Mouse (Mus musculus): ENCODE measurements around the gene Micu2. TPM values are rescaled to one million over a fixed set of nuclear protein-coding genes. Genes with fewer than 3 reads are reported as not detected.

The Micu2 gene
- total and polyA plus RNA-seq, 2 experiments from 2014 or later = 43.5 to 69.1 TPM

- H3K36me3 ChIP-seq (ENCODE audit: insufficient read depth, low read length) = no peaks in the 10 kb centered on the region
- no peaks in the 10 kb centered on the region for H3K27me3 ChIP-seq (ENCODE audit: insufficient read depth, low read length)
- ATAC-seq (no peak), DNase-seq (ENCODE audit: low spot score) (no peak)
- no peaks in the 10 kb centered on the region for H3K4me1 ChIP-seq (ENCODE audit: insufficient read depth, low read length)
- no peak overlapping the region for H3K4me2 ChIP-seq (ENCODE audit: low read depth, low read length)
- H3K4me3 ChIP-seq (ENCODE audit: low read length) = no peak overlapping the region
- no peaks in the 10 kb centered on the region for H3K9me3 ChIP-seq (ENCODE audit: low read length)
- H3K27ac ChIP-seq = no peak overlapping the region
- TF ChIP-seq CTCF (IDR thresholded peaks at IDR 0.05; ENCODE audit: low read depth) = no peak
- WGBS = 25% methylated on average over 7 of the region's 7 CpGs
- H3K9ac ChIP-seq (replicated peaks; ENCODE audit: low read length) = no peak overlapping the region
Measured at GRCm38 (mm10) chr14:57982450-57982849, 16.6 kb downstream of the Micu2 start.

- no peak for TF ChIP-seq CTCF (IDR thresholded peaks at IDR 0.05; ENCODE audit: low read depth)
- H3K27me3 ChIP-seq (ENCODE audit: insufficient read depth, low read length) = no peaks in the 10 kb centered on the region
- H3K4me3 ChIP-seq (ENCODE audit: low read length) = no peak overlapping the region
- H3K27ac ChIP-seq = 0 out of 2 replicates have a peak overlapping the region, but pooled peaks have one; percentile 34
- H3K4me1 ChIP-seq (ENCODE audit: insufficient read depth, low read length) = no peaks in the 10 kb centered on the region
- DNase-seq (ENCODE audit: low spot score) = peak; percentile 23
- H3K4me2 ChIP-seq (ENCODE audit: low read depth, low read length) = no peak overlapping the region; the same call in 1 of the 2 replicates
- peak; percentile 55; the same call in 1 of the 2 replicates for ATAC-seq
- H3K9me3 ChIP-seq (ENCODE audit: low read length) = no peaks in the 10 kb centered on the region
- WGBS = 40% methylated on average over 14 of the region's 14 CpGs
- H3K9ac ChIP-seq (replicated peaks; ENCODE audit: low read length) = no peak overlapping the region
- no peaks in the 10 kb centered on the region for H3K36me3 ChIP-seq (ENCODE audit: insufficient read depth, low read length)
Measured at GRCm38 (mm10) chr14:57981720-57982418, 17.2 kb downstream of the Micu2 start.

GRCm38 (mm10) chr14:57980776-57981175 is 18.3 kb downstream of the Micu2 start:
- Histone ChIP-seq H3K9me3 (ENCODE audit: low read length) (no peaks in the 10 kb centered on the region), H3K4me1 (ENCODE audit: insufficient read depth, low read length) (no peaks in the 10 kb centered on the region), H3K27ac (no peak overlapping the region), H3K36me3 (ENCODE audit: insufficient read depth, low read length) (no peaks in the 10 kb centered on the region), H3K4me3 (ENCODE audit: low read length) (no peak overlapping the region), H3K9ac (replicated peaks; ENCODE audit: low read length) (no peak overlapping the region), H3K4me2 (ENCODE audit: low read depth, low read length) (no peak overlapping the region), H3K27me3 (ENCODE audit: insufficient read depth, low read length) (no peaks in the 10 kb centered on the region)
- no peak for TF ChIP-seq CTCF (IDR thresholded peaks at IDR 0.05; ENCODE audit: low read depth)
- WGBS = 62% methylated on average over 8 of the region's 8 CpGs
- DNase-seq (ENCODE audit: low spot score) = no peak
- ATAC-seq = no peak

- Histone ChIP-seq H3K36me3 (ENCODE audit: insufficient read depth, low read length) (no peaks in the 10 kb centered on the region), H3K27me3 (ENCODE audit: insufficient read depth, low read length) (no peaks in the 10 kb centered on the region), H3K4me1 (ENCODE audit: insufficient read depth, low read length) (no peaks in the 10 kb centered on the region), H3K9me3 (ENCODE audit: low read length) (no peaks in the 10 kb centered on the region), H3K27ac (no peak overlapping the region), H3K4me2 (ENCODE audit: low read depth, low read length) (no peak overlapping the region), H3K9ac (replicated peaks; ENCODE audit: low read length) (no peak overlapping the region), H3K4me3 (ENCODE audit: low read length) (no peak overlapping the region)
- ATAC-seq (no peak), DNase-seq (ENCODE audit: low spot score) (no peak)
- 54% methylated on average over 3 of the region's 3 CpGs for WGBS
- no peak for TF ChIP-seq CTCF (IDR thresholded peaks at IDR 0.05; ENCODE audit: low read depth)
Measured at GRCm38 (mm10) chr14:57980179-57980578, 18.9 kb downstream of the Micu2 start.

- no peak for TF ChIP-seq CTCF (IDR thresholded peaks at IDR 0.05; ENCODE audit: low read depth)
- no peak for ATAC-seq
Measured at GRCm38 (mm10) chr14:57978144-57978543, 20.9 kb downstream of the Micu2 start.

GRCm38 (mm10) chr14:57975656-57976055 is 23.4 kb downstream of the Micu2 start:
- Histone ChIP-seq H3K27ac (no peak overlapping the region), H3K4me1 (ENCODE audit: insufficient read depth, low read length) (no peaks in the 10 kb centered on the region), H3K9me3 (ENCODE audit: low read length) (no peaks in the 10 kb centered on the region), H3K9ac (replicated peaks; ENCODE audit: low read length) (no peak overlapping the region), H3K27me3 (ENCODE audit: insufficient read depth, low read length) (no peaks in the 10 kb centered on the region), H3K36me3 (ENCODE audit: insufficient read depth, low read length) (no peaks in the 10 kb centered on the region), H3K4me2 (ENCODE audit: low read depth, low read length) (no peak overlapping the region), H3K4me3 (ENCODE audit: low read length) (no peak overlapping the region)
- ATAC-seq (no peak), DNase-seq (ENCODE audit: low spot score) (no peak)
- 82% methylated on average over 6 of the region's 6 CpGs for WGBS
- TF ChIP-seq CTCF (IDR thresholded peaks at IDR 0.05; ENCODE audit: low read depth) = no peak

More at GRCm38 (mm10) chr14:57978144-57978543, 20.9 kb downstream of the Micu2 start:
- Histone ChIP-seq H3K27ac (no peak overlapping the region), H3K4me1 (ENCODE audit: insufficient read depth, low read length) (no peaks in the 10 kb centered on the region), H3K4me2 (ENCODE audit: low read depth, low read length) (no peak overlapping the region), H3K27me3 (ENCODE audit: insufficient read depth, low read length) (no peaks in the 10 kb centered on the region), H3K9ac (replicated peaks; ENCODE audit: low read length) (no peak overlapping the region), H3K9me3 (ENCODE audit: low read length) (no peaks in the 10 kb centered on the region), H3K4me3 (ENCODE audit: low read length) (no peak overlapping the region), H3K36me3 (ENCODE audit: insufficient read depth, low read length) (no peaks in the 10 kb centered on the region)
- no peak for DNase-seq (ENCODE audit: low spot score)
- 57% methylated on average over 5 of the region's 5 CpGs for WGBS

- no peaks in the 10 kb centered on the region for H3K27me3 ChIP-seq (ENCODE audit: insufficient read depth, low read length)
- DNase-seq (ENCODE audit: low spot score) = no peak
- H3K4me3 ChIP-seq (ENCODE audit: low read length) = no peak overlapping the region
- 75% methylated on average over 12 of the region's 12 CpGs for WGBS
- ATAC-seq = no peak
- no peak overlapping the region for H3K9ac ChIP-seq (replicated peaks; ENCODE audit: low read length)
- H3K27ac ChIP-seq = no peak overlapping the region
- no peaks in the 10 kb centered on the region for H3K9me3 ChIP-seq (ENCODE audit: low read length)
- H3K36me3 ChIP-seq (ENCODE audit: insufficient read depth, low read length) = no peaks in the 10 kb centered on the region
- no peak overlapping the region for H3K4me2 ChIP-seq (ENCODE audit: low read depth, low read length)
- no peaks in the 10 kb centered on the region for H3K4me1 ChIP-seq (ENCODE audit: insufficient read depth, low read length)
- TF ChIP-seq CTCF (IDR thresholded peaks at IDR 0.05; ENCODE audit: low read depth) = no peak
Measured at GRCm38 (mm10) chr14:57971986-57972525, 27.0 kb downstream of the Micu2 start.

All from hindbrain, postnatal 0 days (tissue).